Mouse (Mus musculus) MEL (cell line): ENCODE data around the gene Gm20388. TPM values are rescaled to one million over a fixed set of nuclear protein-coding genes. Genes with fewer than 3 reads are reported as not detected.

Experiments used
- DNase-seq: peaks from one replicate; pipeline ENCODE4 v3.0.0; 2011; ENCODE audit warnings: low read depth, low spot score
- H3K27ac ChIP-seq: 2 replicates; pipeline ENCODE4 v1.5.1; 2012; ENCODE audit warnings: low read depth, mild to moderate bottlenecking, control low read depth, low read length, moderate library complexity; ENCODE audit not compliant: control insufficient read depth
- H3K27me3 ChIP-seq, 2 experiments: fragments of 150-350 bp in 1 of 2; sonication (generic) in 1 of 2; 2 replicates each; pipeline ENCODE4 v1.6.1; 2012; ENCODE audit warnings: low read length in 2 of 2, mild to moderate bottlenecking in 2 of 2, improper control_type of control experiment in 1 of 2, moderate library complexity in 1 of 2; ENCODE audit not compliant: insufficient read depth in 2 of 2, control insufficient read depth in 1 of 2
- H3K36me3 ChIP-seq, 2 experiments: 2 replicates each; pipeline ENCODE4 v1.6.1; 2012 to 2014; ENCODE audit warnings: low read length in 2 of 2, improper control_type of control experiment in 1 of 2, inconsistent platforms in 1 of 2, mild to moderate bottlenecking in 1 of 2; ENCODE audit not compliant: insufficient read depth in 2 of 2, control insufficient read depth in 1 of 2
- H3K4me1 ChIP-seq, 2 experiments: fragments of 150-350 bp in 1 of 2; sonication (generic) in 1 of 2; 2 replicates each; pipeline ENCODE4 v1.6.1; 2012; ENCODE audit warnings: low read length in 2 of 2, improper control_type of control experiment in 1 of 2, mild to moderate bottlenecking in 1 of 2; ENCODE audit not compliant: insufficient read depth in 2 of 2, control insufficient read depth in 1 of 2
- H3K4me3 ChIP-seq, 2 experiments: fragments of 150-350 bp in 1 of 2; sonication (generic) in 1 of 2; 2 replicates each; pipeline ENCODE4 v1.5.1; 2012; ENCODE audit warnings: low read depth in 2 of 2, low read length in 2 of 2, mild to moderate bottlenecking in 2 of 2, moderate library complexity in 2 of 2, control low read depth in 1 of 2, improper control_type of control experiment in 1 of 2; ENCODE audit not compliant: control insufficient read depth in 1 of 2, insufficient read depth in 1 of 2
- H3K79me2 ChIP-seq: 2 replicates; pipeline ENCODE4 v1.6.1; 2012; ENCODE audit warnings: mild to moderate bottlenecking, low read length, moderate library complexity; ENCODE audit not compliant: control insufficient read depth, poor library complexity, insufficient read depth
- H3K9ac ChIP-seq: 2 replicates; pipeline ENCODE4 v1.6.1; 2012; ENCODE audit warnings: low read depth, mild to moderate bottlenecking, control low read depth, low read length, moderate library complexity; ENCODE audit not compliant: control insufficient read depth, poor library complexity, severe bottlenecking
- H3K9me3 ChIP-seq: fragments of 150-350 bp; sonication (generic); replicated peaks from 2 replicates; pipeline ENCODE4 v1.6.1; 2012; ENCODE audit warnings: mild to moderate bottlenecking, low read length, improper control_type of control experiment, moderate library complexity; ENCODE audit not compliant: insufficient read depth
- EP300 ChIP-seq, 2 experiments: IDR thresholded peaks; 2 replicates each; pipeline ENCODE4 v1.6.1; 2011; ENCODE audit warnings: improper control_type of control experiment in 2 of 2, low read length in 2 of 2, low read depth in 1 of 2, mild to moderate bottlenecking in 1 of 2
- ETS1 ChIP-seq: IDR thresholded peaks from 2 replicates; pipeline ENCODE4 v1.6.1; 2012; ENCODE audit warnings: low read depth, mild to moderate bottlenecking, inconsistent platforms, low read length, improper control_type of control experiment, moderate library complexity
- GABPA ChIP-seq: IDR thresholded peaks from 2 replicates; pipeline ENCODE4 v1.6.1; 2012; ENCODE audit warnings: low read depth, mild to moderate bottlenecking, inconsistent platforms, low read length, improper control_type of control experiment, moderate library complexity
- MAZ ChIP-seq: IDR thresholded peaks from 2 replicates; pipeline ENCODE4 v1.6.1; 2012; ENCODE audit warnings: low read depth, mild to moderate bottlenecking, inconsistent platforms, low read length, improper control_type of control experiment
- MYC ChIP-seq: IDR thresholded peaks from 2 replicates; pipeline ENCODE4 v1.6.1; 2011; ENCODE audit warnings: low read depth, mild to moderate bottlenecking, low read length, improper control_type of control experiment, moderate library complexity
- NRF1 ChIP-seq: IDR thresholded peaks from 2 replicates; pipeline ENCODE4 v1.6.1; 2014; ENCODE audit warnings: low read depth, mild to moderate bottlenecking, inconsistent platforms, low read length, improper control_type of control experiment, moderate library complexity; ENCODE audit not compliant: poor library complexity, insufficient read depth, severe bottlenecking
- POLR2AphosphoS5 ChIP-seq: IDR thresholded peaks from 2 replicates; pipeline ENCODE4 v1.6.1; 2012; ENCODE audit warnings: low read depth, borderline replicate concordance, mild to moderate bottlenecking, inconsistent platforms, low read length, moderate library complexity, mixed read lengths
- RAD21 ChIP-seq: IDR thresholded peaks from 2 replicates; pipeline ENCODE4 v1.6.1; 2011; ENCODE audit warnings: mild to moderate bottlenecking, low read depth, low read length, improper control_type of control experiment
- SIN3A ChIP-seq: IDR thresholded peaks from 2 replicates; pipeline ENCODE4 v1.6.1; 2012; ENCODE audit warnings: low read length, improper control_type of control experiment, inconsistent platforms
- TCF12 ChIP-seq: IDR thresholded peaks from 2 replicates; pipeline ENCODE4 v1.6.1; 2014; ENCODE audit warnings: low read depth, mild to moderate bottlenecking, inconsistent platforms, low read length, improper control_type of control experiment, moderate library complexity
- USF1 ChIP-seq: IDR thresholded peaks from 2 replicates; pipeline ENCODE4 v1.6.1; 2014; ENCODE audit warnings: low read depth, mild to moderate bottlenecking, inconsistent platforms, low read length, improper control_type of control experiment, moderate library complexity
- ZC3H11A ChIP-seq: IDR thresholded peaks from 2 replicates; pipeline ENCODE4 v1.6.1; 2012; ENCODE audit warnings: low read depth, mild to moderate bottlenecking, inconsistent platforms, low read length, improper control_type of control experiment
- polyA plus RNA-seq, 2 experiments: library from polyadenylated mRNA; stranded (reverse) in 1 of 2; unstranded in 1 of 2; fragments of >175 nt in 1 of 2; fragments of >200 nt in 1 of 2; gene quantifications; 2 replicates each; pipeline versions ENCODE4 v1.2.1 to v1.2.4; 2012; ENCODE audit warnings: low replicate concordance in 2 of 2, low read depth in 1 of 2; ENCODE audit not compliant: insufficient read length in 2 of 2, insufficient read depth in 1 of 2, missing spikeins in 1 of 2
- total RNA-seq: library from RNA; depleted of rRNA; stranded (reverse); fragments of 300-350 nt; gene quantifications from 2 replicates; pipeline ENCODE4 v1.2.3, GENCODE M21; 2012

The Gm20388 gene
- total and polyA plus RNA-seq, 3 experiments = 11.1 to 17.8 TPM; not detected in 1

DNA sequence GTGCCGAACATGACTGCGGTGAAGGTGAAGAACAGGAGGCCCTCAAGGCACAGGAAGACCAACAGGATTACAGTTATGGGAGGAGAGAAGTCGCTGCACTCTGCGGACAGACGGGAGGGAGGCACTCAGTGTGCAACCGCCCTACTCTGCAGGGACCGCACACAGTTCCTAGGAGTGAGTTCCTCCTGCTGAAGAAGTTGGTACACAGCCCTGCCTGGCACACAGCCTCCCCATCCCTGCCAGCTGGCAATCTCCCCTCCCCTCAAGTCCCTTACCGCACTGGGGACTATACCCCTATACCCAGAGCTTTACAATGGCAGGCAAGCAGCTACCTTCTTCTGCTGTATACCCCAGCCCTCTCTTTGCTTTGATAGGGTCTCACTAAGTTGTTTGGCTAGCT lies 172.6 kb downstream of the Gm20388 start:
- no peak overlapping the region for H3K4me3 ChIP-seq
- H3K27me3 ChIP-seq = no peaks in the 10 kb centered on the region
- H3K36me3 ChIP-seq = no peaks in the 10 kb centered on the region; a peak in 1 of 4 replicates

GRCm38 (mm10) chr8:120084783-120085182 lies 174.1 kb downstream of the Gm20388 start:
- no peak for TF ChIP-seq SIN3A
- no peak for TF ChIP-seq USF1
- no peak for TF ChIP-seq ZC3H11A
- TF ChIP-seq ETS1 = no peak
- TF ChIP-seq POLR2AphosphoS5 = no peak
- TF ChIP-seq MYC = no peak
- Histone ChIP-seq H3K27me3 (no peaks in the 10 kb centered on the region), H3K4me3 (no peak overlapping the region), H3K9ac (no peak overlapping the region), H3K4me1 (no peaks in the 10 kb centered on the region), H3K36me3 (no peaks in the 10 kb centered on the region; a peak in 1 of 4 replicates), H3K27ac (no peak overlapping the region), H3K9me3 (no peaks in the 10 kb centered on the region), H3K79me2 (no peaks in the 10 kb centered on the region)
- no peak for DNase-seq

More for the DNA sequence above, 172.6 kb downstream of the Gm20388 start:
- no peak overlapping the region for H3K27ac ChIP-seq
- no peaks in the 10 kb centered on the region for H3K4me1 ChIP-seq
- no peak for DNase-seq
- TF ChIP-seq TCF12 (no peak), EP300 (IDR thresholded peaks at IDR 0.05; ENCODE audit: low read depth in 1 of 2, low read length in 2 of 2) (no peak), GABPA (no peak), MAZ (no peak)
- TF ChIP-seq, all 39 proteins: peak for 0
- H3K79me2 ChIP-seq = no peaks in the 10 kb centered on the region
- no peak overlapping the region for H3K9ac ChIP-seq
- no peaks in the 10 kb centered on the region for H3K9me3 ChIP-seq

DNA sequence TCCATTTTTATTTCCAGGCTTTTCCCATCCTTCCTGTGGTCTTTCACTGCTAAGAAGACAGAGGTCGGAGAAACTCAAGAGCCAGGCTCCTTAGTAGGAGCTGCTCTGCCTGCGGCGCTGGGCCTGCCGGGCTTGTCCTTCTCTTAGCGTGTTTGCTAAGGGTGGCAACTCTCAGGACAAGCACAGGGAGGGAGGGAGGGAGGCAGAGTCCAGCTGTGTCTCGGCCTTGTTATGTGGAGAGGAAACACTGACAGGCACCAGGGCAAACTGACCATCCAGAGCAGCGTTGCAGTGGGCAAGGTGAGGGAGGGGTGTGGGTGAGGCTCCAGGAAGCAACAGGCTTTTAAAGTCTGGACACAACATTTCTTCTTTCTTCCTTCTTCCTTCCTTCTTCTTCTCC lies 178.9 kb downstream of the Gm20388 start:
- Histone ChIP-seq H3K27me3 (no peaks in the 10 kb centered on the region), H3K4me1 (no peaks in the 10 kb centered on the region), H3K4me3 (no peak overlapping the region), H3K36me3 (no peaks in the 10 kb centered on the region; a peak in 1 of 4 replicates), H3K9ac (no peak overlapping the region), H3K27ac (no peak overlapping the region), H3K9me3 (no peaks in the 10 kb centered on the region), H3K79me2 (no peaks in the 10 kb centered on the region)
- TF ChIP-seq USF1 = no peak
- no peak for TF ChIP-seq EP300 (IDR thresholded peaks at IDR 0.05; ENCODE audit: low read depth in 1 of 2, low read length in 2 of 2)
- no peak for TF ChIP-seq NRF1
- no peak for TF ChIP-seq RAD21
- no peak for DNase-seq
